Mouse (Mus musculus): ENCODE data around the gene Dock9. TPM values are rescaled to one million over a fixed set of nuclear protein-coding genes. Genes with fewer than 3 reads are reported as not detected.

Gene Dock9
- polyA plus RNA-seq, 1 experiment from 2014 or later: 5.1 TPM

- H3K4me3 ChIP-seq (replicated peaks): no peak overlapping the region
- no peak overlapping the region for H3K27ac ChIP-seq
- no peak overlapping the region for H3K9ac ChIP-seq (replicated peaks)
- no peak overlapping the region for H3K4me2 ChIP-seq
- H3K9me3 ChIP-seq: no peaks in the 10 kb centered on the region
- H3K4me1 ChIP-seq (replicated peaks): peaks cover 27% of the 10 kb centered on the region
- no peaks in the 10 kb centered on the region for H3K36me3 ChIP-seq
- H3K27me3 ChIP-seq: no peaks in the 10 kb centered on the region
- ATAC-seq (ENCODE audit: insufficient number of reproducible peaks, insufficient read depth, low FRiP score, low TSS enrichment, low read depth): no peak
- WGBS: 77% methylated on average over 9 of the region's 9 CpGs
These were observed 201.0 kb downstream of the Dock9 start for GRCm38 (mm10) chr14:121596631-121597030.

- WGBS: 84% methylated on average over 5 of the region's 5 CpGs
- H3K4me2 ChIP-seq: no peak overlapping the region
- H3K9me3 ChIP-seq: no peaks in the 10 kb centered on the region
- no peak overlapping the region for H3K4me3 ChIP-seq (replicated peaks)
- peaks cover 28% of the 10 kb centered on the region for H3K4me1 ChIP-seq (replicated peaks)
- no peak for ATAC-seq (ENCODE audit: insufficient number of reproducible peaks, insufficient read depth, low FRiP score, low TSS enrichment, low read depth)
- no peak overlapping the region for H3K9ac ChIP-seq (replicated peaks)
- H3K27me3 ChIP-seq: no peaks in the 10 kb centered on the region
- H3K36me3 ChIP-seq: no peaks in the 10 kb centered on the region
- H3K27ac ChIP-seq: no peak overlapping the region
These were observed 203.0 kb downstream of the Dock9 start for GRCm38 (mm10) chr14:121594684-121595083.

GRCm38 (mm10) chr14:121593313-121593929 lies 204.2 kb downstream of the Dock9 start:
- Histone ChIP-seq H3K4me3 (replicated peaks) (no peak overlapping the region), H3K27ac (no peak overlapping the region), H3K4me2 (no peak overlapping the region), H3K9ac (replicated peaks) (no peak overlapping the region), H3K9me3 (no peaks in the 10 kb centered on the region), H3K4me1 (replicated peaks) (peaks cover 34% of the 10 kb centered on the region), H3K27me3 (no peaks in the 10 kb centered on the region), H3K36me3 (no peaks in the 10 kb centered on the region)
- WGBS: 52% methylated on average over 10 of the region's 10 CpGs
- ATAC-seq (ENCODE audit: insufficient number of reproducible peaks, insufficient read depth, low FRiP score, low TSS enrichment, low read depth): no peak

- Histone ChIP-seq H3K9ac (replicated peaks) (no peak overlapping the region), H3K9me3 (no peaks in the 10 kb centered on the region), H3K4me3 (replicated peaks) (no peak overlapping the region), H3K27ac (no peak overlapping the region), H3K4me1 (replicated peaks) (peaks cover 34% of the 10 kb centered on the region), H3K4me2 (no peak overlapping the region), H3K27me3 (no peaks in the 10 kb centered on the region), H3K36me3 (no peaks in the 10 kb centered on the region)
- 47% methylated on average over 3 of the region's 3 CpGs for WGBS
- no peak for ATAC-seq (ENCODE audit: insufficient number of reproducible peaks, insufficient read depth, low FRiP score, low TSS enrichment, low read depth)
These were observed 204.7 kb downstream of the Dock9 start for GRCm38 (mm10) chr14:121592890-121593289.

GRCm38 (mm10) chr14:121592356-121592755 lies 205.3 kb downstream of the Dock9 start:
- Histone ChIP-seq H3K27ac (no peak overlapping the region), H3K4me3 (replicated peaks) (no peak overlapping the region), H3K4me2 (no peak overlapping the region), H3K9me3 (no peaks in the 10 kb centered on the region), H3K9ac (replicated peaks) (no peak overlapping the region), H3K27me3 (no peaks in the 10 kb centered on the region), H3K36me3 (no peaks in the 10 kb centered on the region), H3K4me1 (replicated peaks) (peaks cover 34% of the 10 kb centered on the region)
- no peak for ATAC-seq (ENCODE audit: insufficient number of reproducible peaks, insufficient read depth, low FRiP score, low TSS enrichment, low read depth)
- 86% methylated on average over 9 of the region's 9 CpGs for WGBS

- no peak overlapping the region for H3K4me3 ChIP-seq (replicated peaks)
- no peaks in the 10 kb centered on the region for H3K36me3 ChIP-seq
- H3K9ac ChIP-seq (replicated peaks): no peak overlapping the region
- peak; percentile 44 for ATAC-seq (ENCODE audit: insufficient number of reproducible peaks, insufficient read depth, low FRiP score, low TSS enrichment, low read depth)
- no peak overlapping the region for H3K27ac ChIP-seq
- H3K9me3 ChIP-seq: no peaks in the 10 kb centered on the region
- WGBS: 53% methylated on average over 10 of the region's 10 CpGs
- H3K27me3 ChIP-seq: 0 out of 2 replicates have a peak, but pooled peaks cover 6% of the 10 kb centered on the region
- no peak overlapping the region for H3K4me2 ChIP-seq
- H3K4me1 ChIP-seq (replicated peaks): peaks cover 36% of the 10 kb centered on the region
These were observed 208.4 kb downstream of the Dock9 start for GRCm38 (mm10) chr14:121589097-121589725.

- no peak for ATAC-seq (ENCODE audit: insufficient number of reproducible peaks, insufficient read depth, low FRiP score, low TSS enrichment, low read depth)
- Histone ChIP-seq H3K9me3 (no peaks in the 10 kb centered on the region), H3K27me3 (0 out of 2 replicates have a peak, but pooled peaks cover 8% of the 10 kb centered on the region), H3K4me2 (no peak overlapping the region), H3K4me3 (replicated peaks) (no peak overlapping the region), H3K4me1 (replicated peaks) (peaks cover 32% of the 10 kb centered on the region), H3K27ac (no peak overlapping the region), H3K36me3 (no peaks in the 10 kb centered on the region), H3K9ac (replicated peaks) (no peak overlapping the region)
- WGBS: 69% methylated on average over 4 of the region's 4 CpGs
These were observed 209.2 kb downstream of the Dock9 start for GRCm38 (mm10) chr14:121588451-121588850.

GRCm38 (mm10) chr14:121585906-121586765 lies 211.5 kb downstream of the Dock9 start:
- Histone ChIP-seq H3K27me3 (0 out of 2 replicates have a peak, but pooled peaks cover 8% of the 10 kb centered on the region), H3K4me2 (peak overlapping the region; percentile 39), H3K9me3 (no peaks in the 10 kb centered on the region), H3K9ac (replicated peaks) (no peak overlapping the region), H3K36me3 (no peaks in the 10 kb centered on the region), H3K27ac (no peak overlapping the region), H3K4me1 (replicated peaks) (peaks cover 16% of the 10 kb centered on the region), H3K4me3 (replicated peaks) (no peak overlapping the region)
- 21% methylated on average over 21 of the region's 21 CpGs for WGBS
- ATAC-seq (ENCODE audit: insufficient number of reproducible peaks, insufficient read depth, low FRiP score, low TSS enrichment, low read depth): 0 out of 2 replicates have a peak, but pooled peaks have one; percentile 10

- no peaks in the 10 kb centered on the region for H3K27me3 ChIP-seq
- 38% methylated on average over 3 of the region's 3 CpGs for WGBS
- H3K9me3 ChIP-seq: no peaks in the 10 kb centered on the region
- ATAC-seq (ENCODE audit: insufficient number of reproducible peaks, insufficient read depth, low FRiP score, low TSS enrichment, low read depth): peak; percentile 29; the same call in 1 of the 2 replicates
- H3K9ac ChIP-seq (replicated peaks): no peak overlapping the region
- no peak overlapping the region for H3K27ac ChIP-seq
- no peak overlapping the region for H3K4me3 ChIP-seq (replicated peaks)
- no peaks in the 10 kb centered on the region for H3K4me1 ChIP-seq (replicated peaks)
- no peak overlapping the region for H3K4me2 ChIP-seq
- H3K36me3 ChIP-seq: 0 out of 2 replicates have a peak, but pooled peaks cover 9% of the 10 kb centered on the region
These were observed 218.6 kb downstream of the Dock9 start for GRCm38 (mm10) chr14:121579055-121579454.

GRCm38 (mm10) chr14:121573391-121573790 lies 224.2 kb downstream of the Dock9 start:
- Histone ChIP-seq H3K9me3 (no peaks in the 10 kb centered on the region), H3K4me2 (no peak overlapping the region), H3K4me3 (replicated peaks) (no peak overlapping the region), H3K4me1 (replicated peaks) (no peaks in the 10 kb centered on the region), H3K27ac (no peak overlapping the region), H3K36me3 (0 out of 2 replicates have a peak, but pooled peaks cover 4% of the 10 kb centered on the region), H3K27me3 (no peaks in the 10 kb centered on the region), H3K9ac (replicated peaks) (no peak overlapping the region)
- ATAC-seq (ENCODE audit: insufficient number of reproducible peaks, insufficient read depth, low FRiP score, low TSS enrichment, low read depth): no peak
- 83% methylated on average over 5 of the region's 5 CpGs for WGBS

- no peak overlapping the region for H3K9ac ChIP-seq (replicated peaks)
- no peaks in the 10 kb centered on the region for H3K36me3 ChIP-seq
- 0 out of 2 replicates have a peak, but pooled peaks have one; percentile 22 for ATAC-seq (ENCODE audit: insufficient number of reproducible peaks, insufficient read depth, low FRiP score, low TSS enrichment, low read depth)
- no peaks in the 10 kb centered on the region for H3K9me3 ChIP-seq
- 43% methylated on average over 9 of the region's 9 CpGs for WGBS
- no peak overlapping the region for H3K4me2 ChIP-seq
- H3K4me1 ChIP-seq (replicated peaks): peaks cover 43% of the 10 kb centered on the region
- H3K27me3 ChIP-seq: peaks cover 10% of the 10 kb centered on the region; the same call in 1 of the 2 replicates
- H3K27ac ChIP-seq: no peak overlapping the region
- H3K4me3 ChIP-seq (replicated peaks): no peak overlapping the region
These were observed 230.8 kb downstream of the Dock9 start for GRCm38 (mm10) chr14:121566794-121567201.

All from limb, embryonic 12.5 days (tissue).